Mouse (Mus musculus) embryonic stem cell, embryonic (primary cell): ENCODE measurements around the gene Sds.

Experiments used
- CTCF ChIA-PET, 4 experiments: fragments of 300-600 bp in 2 of 4; fragments of 350-600 bp in 2 of 4; sonication (Branson Sonifier 250); formaldehyde crosslinking; loops; one replicate each; lab custom pipeline; 2022; ENCODE audit warnings: inconsistent platforms in 2 of 4; lab: Charles Lee
- POLR2A ChIA-PET, 4 experiments: fragments of 300-600 bp in 2 of 4; fragments of 350-600 bp in 2 of 4; sonication (Branson Sonifier 250); formaldehyde crosslinking; loops; one replicate each; lab custom pipeline; 2022; ENCODE audit warnings: antibody characterized with exemption in 4 of 4, inconsistent platforms in 1 of 4; lab: Charles Lee

The Sds gene

DNA sequence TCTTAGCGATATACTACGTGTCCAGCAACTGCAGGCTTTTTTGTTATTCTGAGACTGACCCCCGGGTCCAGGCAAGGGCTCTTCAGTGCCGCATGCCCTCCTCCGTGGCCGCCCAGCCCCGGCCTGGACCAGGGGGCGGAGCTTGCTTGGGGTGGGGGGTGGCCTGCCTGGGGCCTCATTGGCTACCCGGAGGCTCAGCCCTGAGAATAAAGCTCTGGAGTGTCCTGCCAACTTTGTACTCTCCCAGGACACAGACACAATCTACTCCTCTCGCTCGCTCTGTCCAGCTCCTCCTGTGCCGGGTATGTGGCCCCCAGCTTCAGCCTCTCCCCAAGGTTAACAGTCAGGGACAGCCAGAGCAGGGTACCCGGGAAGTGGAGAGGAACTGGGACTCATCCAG is at the start of gene Sds:
TSS of gene Sds (plus strand) at position 231 of the 400 bp plus-strand sequence.
- ChIA-PET CTCF (interaction anchor here (0.6 to 3.7 kb wide), 12 partner anchors 10 to 330 kb away, joined by 3 to 15 read pairs (median 4); no protein-coding TSS in a partner anchor), POLR2A (interaction anchor here (0.5 to 1.0 kb wide), 7 partner anchors 9 to 121 kb away, joined by 3 to 5 read pairs (median 3); partner anchors contain the start of gene Slc8b1 (in 1 of the 4))

DNA sequence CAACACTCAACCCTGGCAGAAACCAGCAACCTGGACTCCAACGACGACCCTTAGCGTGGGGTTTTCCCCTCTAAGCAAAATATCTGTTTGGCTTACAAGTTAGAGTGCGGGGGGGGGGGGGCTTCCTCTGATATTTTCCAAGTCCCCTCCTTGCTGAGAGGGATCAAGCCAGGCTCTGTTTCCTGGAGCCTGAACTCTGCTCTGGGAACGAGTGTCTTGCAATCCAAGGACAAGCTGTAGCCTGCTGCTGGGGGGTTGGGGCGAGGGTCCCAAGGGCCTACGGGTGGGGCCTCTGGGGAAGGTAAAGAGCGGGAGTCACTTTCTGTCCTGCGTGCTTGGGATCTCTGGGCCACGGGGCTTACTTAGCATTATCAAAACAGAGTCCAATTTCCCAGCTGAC is 49.8 kb upstream of the Sds start:
- ChIA-PET POLR2A (interaction anchor here in 2 of 4 experiments (0.6 to 0.8 kb wide), 4 partner anchors 12 to 201 kb away, joined by 3 to 4 read pairs (median 4); no protein-coding TSS in a partner anchor), CTCF (interaction anchor here in 1 of 4 experiments (0.7 to 0.9 kb wide), 2 partner anchors 31 to 189 kb away, joined by 3 to 4 read pairs; no protein-coding TSS in a partner anchor)

GRCm38 (mm10) chr5:120427451-120427938 is 48.8 kb upstream of the Sds start:
- ChIA-PET POLR2A (interaction anchor here in 1 of 4 experiments (0.6 kb wide), 1 partner anchor 404 kb away, joined by 3 read pairs; no protein-coding TSS in a partner anchor), CTCF (interaction anchor here in 1 of 4 experiments (0.9 kb wide), 2 partner anchors 190 to 325 kb away, joined by 3 to 4 read pairs; no protein-coding TSS in a partner anchor)

DNA sequence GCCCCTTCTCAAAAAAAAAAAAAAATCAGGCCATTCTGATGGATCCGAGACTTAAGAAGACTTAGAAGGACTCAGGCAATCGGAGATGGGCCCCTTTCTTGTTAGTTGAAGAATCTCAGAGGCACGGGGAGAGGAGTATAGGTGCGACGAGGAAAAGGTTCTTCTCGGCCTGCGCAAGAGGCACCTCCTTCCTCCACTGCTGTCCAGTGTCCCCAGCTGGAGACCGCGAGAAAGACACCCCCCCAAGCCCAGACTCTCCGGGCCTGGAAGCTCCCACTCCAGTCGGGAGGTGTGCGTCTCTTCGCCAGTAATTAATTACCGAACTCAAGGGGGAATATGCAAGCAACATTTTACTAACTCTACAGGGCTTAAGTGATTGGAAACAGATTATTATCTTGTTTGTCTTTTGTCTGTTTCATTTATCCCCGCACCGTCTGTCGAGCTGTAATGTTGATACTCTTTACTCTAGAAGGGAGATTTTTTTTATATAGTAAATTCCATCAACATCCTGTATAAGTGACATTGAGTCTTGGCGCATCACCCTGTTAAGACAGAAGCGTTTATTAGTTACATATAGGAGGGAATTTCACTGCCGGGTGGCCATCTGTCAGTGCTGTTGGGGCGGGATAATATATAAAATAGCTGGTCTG is 48.0 kb upstream of the Sds start:
- ChIA-PET POLR2A (interaction anchor here in 2 of 4 experiments (0.5 to 1.1 kb wide), 6 partner anchors 9 to 555 kb away, joined by 3 to 5 read pairs (median 3); no protein-coding TSS in a partner anchor), CTCF (interaction anchor here (0.6 to 0.9 kb wide), 6 partner anchors 9 to 326 kb away, joined by 3 to 4 read pairs (median 4); no protein-coding TSS in a partner anchor)

DNA sequence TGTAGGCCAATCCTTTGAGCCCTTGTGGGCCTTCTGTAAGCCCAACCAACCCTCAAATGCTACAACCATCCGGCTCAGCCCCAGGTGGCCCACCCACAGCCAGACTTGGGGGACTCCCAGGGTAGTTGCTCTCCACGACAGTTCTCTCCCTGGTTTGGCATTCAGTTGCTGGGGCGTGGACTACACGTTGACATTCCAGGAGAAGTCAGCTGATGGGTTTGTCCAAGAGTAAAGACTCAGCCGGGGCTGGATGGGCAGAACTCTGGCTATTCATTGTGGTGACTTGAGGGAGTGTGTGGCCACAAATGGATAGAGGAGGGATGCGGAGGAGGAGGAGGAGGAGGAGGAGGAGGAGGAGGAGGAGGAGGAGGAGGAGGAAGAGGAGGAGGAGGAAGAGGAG is 47.3 kb upstream of the Sds start:
- CTCF ChIA-PET, result interaction anchor here in 2 of 4 experiments (0.8 to 0.9 kb wide), 2 partner anchors 11 to 144 kb away, joined by 3 to 4 read pairs; no protein-coding TSS in a partner anchor
- POLR2A ChIA-PET, result interaction anchor here in 1 of 4 experiments (0.6 to 1.1 kb wide), 2 partner anchors 9 to 555 kb away, joined by 3 read pairs; no protein-coding TSS in a partner anchor

DNA sequence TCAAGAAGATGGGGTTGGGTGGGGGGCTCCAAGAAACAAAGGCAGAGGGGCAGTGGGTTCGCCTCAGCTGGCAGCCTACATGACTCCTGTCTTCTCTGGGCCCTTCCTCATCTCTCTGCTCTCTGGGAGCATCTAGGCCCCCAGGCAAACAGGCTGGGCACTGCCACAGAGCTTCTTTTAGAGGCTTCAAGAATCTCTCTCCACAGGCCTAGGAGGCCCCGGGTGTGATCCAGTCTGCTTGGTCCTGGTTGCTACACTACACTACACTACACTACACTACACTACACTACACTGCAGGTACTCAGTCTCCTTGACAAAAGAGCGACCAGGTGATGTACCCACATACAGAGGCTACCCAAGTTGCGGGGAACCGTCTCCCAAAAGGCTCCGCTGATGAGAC is 46.6 kb upstream of the Sds start:
- CTCF ChIA-PET, result no interaction called here
- POLR2A ChIA-PET, result interaction anchor here in 1 of 4 experiments (1.1 kb wide), 1 partner anchor 9 kb away, joined by 3 read pairs; no protein-coding TSS in a partner anchor

GRCm38 (mm10) chr5:120431001-120431583 is 45.2 kb upstream of the Sds start:
- ChIA-PET POLR2A (interaction anchor here in 3 of 4 experiments (0.7 to 1.1 kb wide), 4 partner anchors 9 to 164 kb away, joined by 3 to 5 read pairs (median 3); no protein-coding TSS in a partner anchor), CTCF (interaction anchor here (0.6 to 0.9 kb wide), 6 partner anchors 9 to 888 kb away, joined by 3 to 9 read pairs (median 3); no protein-coding TSS in a partner anchor)

- POLR2A ChIA-PET, result interaction anchor here in 2 of 4 experiments (0.7 to 2.4 kb wide), 4 partner anchors 7 to 124 kb away, joined by 3 to 8 read pairs (median 4); no protein-coding TSS in a partner anchor
- CTCF ChIA-PET, result interaction anchor here (0.6 to 1.6 kb wide), 11 partner anchors 8 to 676 kb away, joined by 3 to 9 read pairs (median 4); no protein-coding TSS in a partner anchor
These were observed 44.5 kb upstream of the Sds start, which contains the start of gene Lhx5 for GRCm38 (mm10) chr5:120431649-120432485. Gene Lhx5 (plus strand): TSS chr5:120431699.

GRCm38 (mm10) chr5:120432486-120433015 is 43.8 kb upstream of the Sds start:
- POLR2A ChIA-PET, result interaction anchor here in 1 of 4 experiments (2.4 kb wide), 1 partner anchor 8 kb away, joined by 8 read pairs; no protein-coding TSS in a partner anchor

GRCm38 (mm10) chr5:120433135-120433760 is 43.1 kb upstream of the Sds start:
- POLR2A ChIA-PET, result interaction anchor here in 1 of 4 experiments (0.6 to 2.4 kb wide), 2 partner anchors 9 to 915 kb away, joined by 6 to 8 read pairs; no protein-coding TSS in a partner anchor
- CTCF ChIA-PET, result interaction anchor here in 2 of 4 experiments (0.5 to 1.7 kb wide), 8 partner anchors 7 to 331 kb away, joined by 3 to 7 read pairs (median 4); no protein-coding TSS in a partner anchor

More at GRCm38 (mm10) chr5:120432486-120433015, 43.8 kb upstream of the Sds start:
- CTCF ChIA-PET, result interaction anchor here in 2 of 4 experiments (0.8 to 1.6 kb wide), 8 partner anchors 8 to 188 kb away, joined by 3 to 7 read pairs (median 4); no protein-coding TSS in a partner anchor

DNA sequence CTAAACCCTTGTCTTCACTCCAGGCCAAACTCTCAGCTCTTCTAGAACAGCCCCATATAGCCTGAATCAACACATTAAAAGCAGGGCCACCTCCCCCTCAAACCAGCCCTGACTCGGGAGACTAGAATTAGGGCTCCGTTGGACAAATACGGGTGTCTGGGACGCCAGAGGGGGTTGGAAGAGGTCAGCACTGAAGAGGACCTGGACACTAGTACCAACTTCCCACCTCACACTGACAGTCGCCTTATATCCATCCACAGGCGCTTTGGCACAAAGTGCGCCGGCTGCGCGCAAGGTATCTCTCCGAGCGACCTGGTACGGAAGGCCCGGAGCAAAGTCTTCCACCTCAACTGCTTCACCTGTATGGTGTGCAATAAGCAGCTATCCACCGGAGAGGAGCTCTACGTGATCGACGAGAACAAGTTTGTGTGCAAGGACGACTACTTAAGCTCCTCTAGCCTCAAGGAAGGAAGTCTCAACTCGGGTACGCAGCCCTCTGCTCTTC is 42.0 kb upstream of the Sds start:
- POLR2A ChIA-PET, result interaction anchor here in 1 of 4 experiments (0.8 to 2.4 kb wide), 2 partner anchors 10 to 713 kb away, joined by 5 to 8 read pairs; no protein-coding TSS in a partner anchor
- CTCF ChIA-PET, result interaction anchor here in 2 of 4 experiments (0.5 to 1.7 kb wide), 5 partner anchors 8 to 332 kb away, joined by 3 to 4 read pairs (median 3); no protein-coding TSS in a partner anchor

DNA sequence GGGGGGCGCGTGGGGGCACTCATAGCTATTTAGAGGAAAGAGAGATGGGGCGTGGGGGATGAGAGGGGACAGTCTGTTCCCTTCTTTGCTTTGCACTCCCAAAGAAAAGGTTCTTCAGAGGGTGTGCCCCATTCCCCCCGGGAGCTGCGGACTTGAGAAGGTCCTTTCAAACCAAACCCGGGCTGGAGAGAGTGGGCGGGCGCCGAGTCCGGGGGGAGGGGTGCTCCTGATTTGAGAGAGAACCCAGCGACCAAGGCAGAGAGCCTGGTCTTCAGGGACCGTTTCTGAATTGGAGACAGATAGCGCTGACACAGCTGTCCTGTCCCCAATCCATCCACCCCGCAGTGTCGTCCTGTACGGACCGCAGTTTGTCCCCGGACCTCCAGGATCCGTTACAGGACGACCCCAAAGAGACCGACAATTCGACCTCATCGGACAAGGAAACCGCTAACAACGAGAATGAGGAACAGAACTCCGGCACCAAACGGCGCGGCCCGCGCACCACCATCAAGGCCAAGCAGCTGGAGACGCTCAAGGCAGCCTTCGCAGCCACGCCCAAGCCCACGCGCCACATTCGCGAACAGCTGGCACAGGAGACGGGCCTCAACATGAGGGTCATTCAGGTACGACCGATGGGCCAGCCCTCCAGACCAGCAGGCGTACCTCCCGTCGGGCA is 41.2 kb upstream of the Sds start:
- POLR2A ChIA-PET, result interaction anchor here in 2 of 4 experiments (0.5 to 0.8 kb wide), 2 partner anchors 293 to 714 kb away, joined by 3 to 5 read pairs; no protein-coding TSS in a partner anchor

DNA sequence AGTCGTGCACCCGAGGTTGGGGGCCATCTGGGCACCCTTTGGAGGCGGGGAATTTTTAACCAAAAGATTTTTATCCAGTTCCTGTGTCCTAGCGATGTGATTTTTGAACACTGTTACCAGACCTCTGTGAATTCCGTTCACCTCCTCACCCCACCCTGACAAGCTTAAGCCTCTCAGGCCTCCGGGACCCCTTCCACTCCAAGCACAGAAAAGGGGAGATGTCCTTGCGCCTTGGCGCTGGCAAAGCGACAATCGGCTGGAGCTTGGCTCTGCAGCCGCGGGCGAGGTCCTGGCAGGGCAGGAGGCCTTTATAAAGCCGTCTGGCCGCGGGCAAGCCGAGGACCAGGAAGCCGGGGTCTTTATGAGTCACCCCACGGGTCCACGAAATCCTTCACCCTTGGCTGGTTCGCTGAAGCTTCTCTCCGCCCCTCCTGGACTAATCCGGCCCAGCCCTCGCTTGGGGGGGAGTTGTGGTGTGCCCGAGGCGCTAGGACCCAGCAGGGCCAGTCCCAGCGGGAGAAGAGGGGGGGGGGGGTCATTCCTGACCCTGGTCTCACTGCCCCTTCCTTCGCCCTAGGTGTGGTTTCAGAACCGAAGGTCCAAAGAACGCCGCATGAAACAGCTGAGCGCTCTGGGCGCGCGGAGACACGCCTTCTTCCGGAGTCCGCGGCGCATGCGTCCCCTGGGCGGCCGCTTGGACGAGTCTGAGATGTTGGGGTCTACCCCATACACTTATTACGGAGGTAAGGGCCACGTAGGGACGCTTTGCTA is 40.4 kb upstream of the Sds start:
- CTCF ChIA-PET, result interaction anchor here in 2 of 4 experiments (0.7 to 1.0 kb wide), 3 partner anchors 29 to 154 kb away, joined by 3 read pairs; no protein-coding TSS in a partner anchor

More for the DNA sequence above, 41.2 kb upstream of the Sds start:
- CTCF ChIA-PET, result interaction anchor here in 2 of 4 experiments (0.6 to 1.7 kb wide), 4 partner anchors 11 to 332 kb away, joined by 3 to 4 read pairs (median 3); no protein-coding TSS in a partner anchor

GRCm38 (mm10) chr5:120436885-120437495 is 39.3 kb upstream of the Sds start:
- POLR2A ChIA-PET, result interaction anchor here in 3 of 4 experiments (0.6 to 2.2 kb wide), 10 partner anchors 9 to 715 kb away, joined by 3 to 5 read pairs (median 3); partner anchors contain the start of gene Slc8b1 (in 1 of the 3)
- CTCF ChIA-PET, result interaction anchor here (0.5 to 1.1 kb wide), 7 partner anchors 9 to 337 kb away, joined by 3 to 7 read pairs (median 3); no protein-coding TSS in a partner anchor

More for the DNA sequence above, 40.4 kb upstream of the Sds start:
- POLR2A ChIA-PET, result interaction anchor here in 3 of 4 experiments (0.5 to 2.2 kb wide), 5 partner anchors 10 to 292 kb away, joined by 3 to 7 read pairs (median 3); partner anchors contain the start of gene Slc8b1 (in 1 of the 3)
